Mouse (Mus musculus): ENCODE measurements around the gene Popdc2. TPM values are rescaled to one million over a fixed set of nuclear protein-coding genes. Genes with fewer than 3 reads are reported as not detected.

Gene Popdc2
- polyA plus RNA-seq, 1 experiment from 2014 or later: 13.7 TPM

DNA sequence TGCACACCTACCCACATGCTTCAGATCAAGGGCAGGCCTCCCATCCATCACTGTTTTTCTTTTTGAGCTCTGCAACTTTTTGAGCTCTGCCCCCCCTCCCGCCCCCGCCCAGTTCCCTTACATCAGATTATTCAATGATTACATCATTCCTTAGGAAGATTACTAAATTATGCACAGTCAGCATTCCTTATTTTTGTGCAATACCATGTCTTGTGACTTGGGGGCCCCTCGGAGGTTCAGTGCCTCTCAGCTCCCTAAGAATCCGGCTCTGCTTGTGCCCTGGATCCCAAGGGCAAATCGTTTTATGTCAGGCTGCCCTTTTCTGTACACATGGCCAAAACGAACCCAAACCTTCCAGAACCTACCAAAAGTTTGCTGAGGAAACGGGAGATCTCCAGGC is 52.9 kb downstream of the Popdc2 start:
- no peak overlapping the region for H3K27ac ChIP-seq
- H3K4me3 ChIP-seq (replicated peaks): no peak overlapping the region
- H3K4me2 ChIP-seq: no peak overlapping the region
- H3K27me3 ChIP-seq (replicated peaks): no peaks in the 10 kb centered on the region
- H3K4me1 ChIP-seq: no peaks in the 10 kb centered on the region
- H3K9me3 ChIP-seq: no peaks in the 10 kb centered on the region
- H3K36me3 ChIP-seq: no peaks in the 10 kb centered on the region
- 75% methylated on average over 7 of the region's 7 CpGs for WGBS
- H3K9ac ChIP-seq: no peak overlapping the region
- ATAC-seq (ENCODE audit: insufficient read depth, low FRiP score, low read depth): no peak

- no peak for ATAC-seq (ENCODE audit: insufficient read depth, low FRiP score, low read depth)
- Histone ChIP-seq H3K27me3 (replicated peaks) (no peaks in the 10 kb centered on the region), H3K4me1 (no peaks in the 10 kb centered on the region), H3K27ac (no peak overlapping the region), H3K9ac (no peak overlapping the region), H3K9me3 (no peaks in the 10 kb centered on the region), H3K4me2 (no peak overlapping the region), H3K4me3 (replicated peaks) (no peak overlapping the region), H3K36me3 (no peaks in the 10 kb centered on the region)
- WGBS: 78% methylated on average over 2 of the region's 2 CpGs
These were observed 63.4 kb downstream of the Popdc2 start for GRCm38 (mm10) chr16:38425374-38425773.

DNA sequence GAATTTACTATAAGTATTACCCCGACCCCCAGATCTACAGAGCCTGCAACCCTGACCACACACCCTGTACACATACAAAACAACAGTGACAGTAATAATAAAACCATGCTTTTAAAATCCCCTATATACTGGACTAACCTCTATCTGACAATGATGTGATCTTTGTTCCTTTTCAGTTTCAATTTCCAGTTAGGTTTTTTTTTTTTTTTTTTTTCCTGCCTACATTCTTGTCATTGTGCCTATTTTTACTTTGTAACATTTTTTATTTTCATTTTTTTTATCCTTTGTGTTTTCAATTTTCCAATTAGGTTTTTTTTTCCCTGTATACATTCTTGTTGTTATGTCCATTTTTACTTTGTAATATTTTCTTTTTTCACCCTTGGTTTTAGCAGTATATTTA is 63.8 kb downstream of the Popdc2 start:
- 72% methylated on average over 1 of the region's 1 CpGs for WGBS
- no peak for ATAC-seq (ENCODE audit: insufficient read depth, low FRiP score, low read depth)
- Histone ChIP-seq H3K36me3 (no peaks in the 10 kb centered on the region), H3K9ac (no peak overlapping the region), H3K27me3 (replicated peaks) (no peaks in the 10 kb centered on the region), H3K4me3 (replicated peaks) (no peak overlapping the region), H3K27ac (no peak overlapping the region), H3K4me1 (no peaks in the 10 kb centered on the region), H3K4me2 (no peak overlapping the region), H3K9me3 (no peaks in the 10 kb centered on the region)

Other genes with a start within 250 kb of the Popdc2 start
- 6.2 and 7.4 TPM in 2 replicates for gene Nr1i2, start 67.4 kb upstream of the Popdc2 start, polyA plus RNA-seq (2015; fragmentation: Nextera tagmentation; extraction: Ambion mirVana)
- gene Maats1, start 20.1 kb upstream of the Popdc2 start, polyA plus RNA-seq (2015; fragmentation: Nextera tagmentation; extraction: Ambion mirVana): 0.09 and 0.14 TPM in 2 replicates
- gene Cox17, start 15.2 kb upstream of the Popdc2 start, polyA plus RNA-seq (2015; fragmentation: Nextera tagmentation; extraction: Ambion mirVana): 181 and 190 TPM in 2 replicates
- not detected in 2 replicates for gene Gm21987, start 15.2 kb upstream of the Popdc2 start, polyA plus RNA-seq (2015; fragmentation: Nextera tagmentation; extraction: Ambion mirVana)
- gene Pla1a, start 70.9 kb downstream of the Popdc2 start, polyA plus RNA-seq (2015; fragmentation: Nextera tagmentation; extraction: Ambion mirVana): 3.2 and 5.8 TPM in 2 replicates
- 77.1 and 80.4 TPM in 2 replicates for gene Adprh, start 90.5 kb downstream of the Popdc2 start, polyA plus RNA-seq (2015; fragmentation: Nextera tagmentation; extraction: Ambion mirVana)
- 0.36 and 0.55 TPM in 2 replicates for gene Cd80, start 93.4 kb downstream of the Popdc2 start, polyA plus RNA-seq (2015; fragmentation: Nextera tagmentation; extraction: Ambion mirVana)
- gene Timmdc1, start 160.5 kb downstream of the Popdc2 start, polyA plus RNA-seq (2015; fragmentation: Nextera tagmentation; extraction: Ambion mirVana): 25.3 and 27.3 TPM in 2 replicates
- 41.8 and 44.7 TPM in 2 replicates for gene Poglut1, start 188.0 kb downstream of the Popdc2 start, polyA plus RNA-seq (2015; fragmentation: Nextera tagmentation; extraction: Ambion mirVana)
- gene Tmem39a, start 196.5 kb downstream of the Popdc2 start, polyA plus RNA-seq (2015; fragmentation: Nextera tagmentation; extraction: Ambion mirVana): 90.8 and 103 TPM in 2 replicates